Mouse (Mus musculus) common myeloid progenitor, adult 5-6 weeks (primary cell): ENCODE results near the gene Foxk2. TPM values are rescaled to one million over a fixed set of nuclear protein-coding genes. Genes with fewer than 3 reads are reported as not detected.
A peak's percentile ranks its signal among the peaks of the same experiment; 100 is the strongest.

ENCODE experiments used
- ATAC-seq: replicated peaks from 2 replicates; pipeline ENCODE4 v1.8.0; 2016; ENCODE audit warnings: low read depth, mild to moderate bottlenecking, moderate TSS enrichment, inconsistent platforms; ENCODE audit not compliant: poor library complexity, severe bottlenecking
- total RNA-seq: library from RNA; stranded (forward); fragments of 200-1000, 187-1606 nt; gene quantifications from 2 replicates; pipeline ENCODE4 v1.2.3, GENCODE M21; 2017

Gene Foxk2
- total RNA-seq, result 20.8 and 23.8 TPM in 2 replicates

DNA sequence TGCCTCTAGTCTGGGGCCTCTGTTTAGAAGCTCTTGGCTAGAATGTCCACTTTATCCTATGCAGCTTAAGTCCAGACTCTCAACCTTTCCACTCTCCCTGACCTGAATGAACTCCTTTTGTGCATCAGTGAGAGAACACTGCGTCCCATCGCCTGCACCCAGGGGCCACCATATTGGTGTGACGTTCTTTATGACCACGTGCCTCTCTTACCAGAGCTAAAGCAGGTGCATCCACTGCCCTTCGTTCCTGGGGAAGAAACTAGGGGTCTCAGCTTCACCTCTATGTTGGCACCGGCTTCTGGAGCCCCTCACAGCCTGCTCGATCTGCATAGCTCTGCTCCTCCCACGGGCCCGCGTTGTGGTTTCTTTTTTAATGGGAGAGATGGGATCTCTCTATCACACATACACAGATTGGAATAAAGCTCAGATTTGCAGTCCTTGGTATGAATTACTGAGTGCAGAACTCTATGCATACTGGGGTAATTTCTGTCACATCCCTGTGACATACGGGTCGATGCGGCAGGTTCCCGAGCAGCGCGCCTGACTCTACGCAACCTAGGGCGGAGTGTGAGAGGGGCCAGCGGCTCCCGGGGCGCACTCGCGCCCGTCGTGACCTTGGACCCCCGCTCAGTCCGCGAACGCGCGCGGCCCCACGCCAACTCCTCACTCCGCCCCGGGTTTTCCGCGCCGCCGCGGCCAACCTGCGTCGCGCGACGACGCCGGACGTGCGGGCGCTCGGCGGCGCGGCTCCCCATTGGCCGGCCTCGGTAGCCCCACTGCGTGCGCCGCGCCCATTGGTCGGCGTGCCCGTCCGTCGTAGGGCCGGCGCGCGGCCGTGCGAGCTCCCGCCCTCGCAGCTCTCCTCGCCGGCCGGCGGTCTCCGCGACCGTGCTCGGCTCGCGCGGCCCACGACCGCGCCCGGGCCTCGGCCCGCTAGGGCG, at the start of gene Foxk2:
Gene Foxk2 (plus strand): TSS at position 831 of the 941 bp plus-strand sequence.
- peak; percentile 91 for ATAC-seq

DNA sequence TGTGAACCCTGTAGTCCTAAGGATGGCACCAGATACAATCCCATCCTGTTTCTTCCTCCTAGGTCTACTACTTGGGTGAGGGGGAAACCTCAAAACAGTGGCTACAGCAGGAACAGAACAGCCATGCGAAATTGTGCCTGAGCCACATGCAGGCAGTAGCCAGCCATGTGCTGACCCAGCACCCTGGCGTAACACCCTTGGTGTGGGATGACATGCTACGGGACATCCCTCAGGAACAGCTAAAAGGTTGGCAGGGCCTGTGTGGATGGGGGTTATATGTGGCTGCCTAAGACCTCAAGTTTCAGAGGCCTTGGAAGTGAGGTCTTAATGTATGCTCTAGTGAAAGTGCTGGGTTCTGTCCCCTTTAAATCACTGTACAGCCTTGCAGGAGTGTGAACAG, 43.0 kb upstream of the Foxk2 start:
- ATAC-seq, result no peak

DNA sequence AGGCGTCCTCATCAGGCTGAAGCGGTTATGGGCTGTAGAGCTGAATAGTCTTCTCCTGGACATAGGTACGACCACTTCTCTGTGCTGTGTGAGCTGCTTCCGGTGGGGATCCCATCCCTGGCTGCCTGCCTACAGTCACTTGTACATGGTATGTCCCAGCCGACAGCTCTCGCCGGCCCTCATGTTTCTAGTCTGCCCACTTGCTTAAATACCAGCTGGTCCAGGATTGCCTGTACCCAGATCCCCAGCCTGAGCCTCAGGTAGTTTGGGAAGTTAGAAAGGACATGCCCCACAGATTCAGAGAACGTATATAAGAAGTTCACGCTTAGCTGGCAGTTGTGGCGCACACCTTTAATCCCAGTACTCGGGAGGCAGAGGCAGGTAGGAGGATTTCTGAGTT, 40.0 kb upstream of the Foxk2 start:
- ATAC-seq, result no peak

DNA sequence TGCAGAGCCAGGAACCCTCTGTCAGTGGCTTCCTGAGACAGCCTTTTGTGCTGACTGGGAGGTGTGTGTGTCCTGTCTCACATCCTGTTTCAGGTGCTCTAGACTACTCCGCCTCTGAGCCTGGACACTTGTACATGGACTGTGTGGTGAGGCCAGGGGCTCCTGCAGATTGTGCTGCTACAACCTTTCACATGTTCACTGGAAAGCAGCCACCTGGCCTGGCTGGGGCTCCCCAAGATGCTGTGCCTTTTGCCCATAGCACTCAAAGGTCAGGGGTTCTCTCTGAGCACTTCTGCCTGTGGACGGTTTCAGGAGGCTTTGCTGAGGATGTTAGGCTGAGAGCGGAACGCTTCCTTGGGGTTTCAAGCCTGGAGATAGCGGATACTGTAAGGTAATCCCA, 39.0 kb upstream of the Foxk2 start:
- ATAC-seq, result no peak

DNA sequence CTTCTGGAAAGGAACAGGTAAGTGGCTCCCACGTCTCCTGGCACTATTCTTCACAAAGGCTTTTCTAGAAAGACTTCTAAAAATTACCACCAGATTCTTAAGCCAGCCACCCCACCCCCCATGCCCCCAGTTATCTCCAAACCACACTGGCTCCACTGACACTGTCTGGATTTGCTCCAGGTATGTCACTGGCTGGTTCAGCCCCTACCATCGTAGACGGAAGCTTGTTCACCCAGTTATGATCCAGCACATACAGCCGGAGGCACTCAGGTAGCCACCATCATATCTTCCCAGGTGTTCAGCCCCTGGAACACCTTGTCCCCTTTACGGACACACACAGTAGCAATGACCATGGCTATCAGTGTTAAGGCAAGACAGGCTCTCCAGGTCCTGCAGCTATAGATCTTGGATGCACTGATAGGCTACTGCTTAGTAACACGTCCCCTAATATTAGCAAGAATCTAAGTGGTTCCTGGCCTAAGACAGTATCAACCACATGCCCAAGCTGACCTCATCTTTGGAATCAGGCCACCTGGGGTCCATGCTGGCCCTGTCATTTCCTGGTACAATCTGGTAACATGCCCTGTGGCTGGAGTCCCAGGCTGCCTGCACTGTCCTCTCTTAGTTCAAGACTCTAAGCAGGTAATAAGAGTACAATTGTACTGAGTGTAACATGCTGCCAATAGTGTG, 38.3 kb upstream of the Foxk2 start:
- ATAC-seq, result peak; percentile 24; the same call in 1 of the 2 replicates

DNA sequence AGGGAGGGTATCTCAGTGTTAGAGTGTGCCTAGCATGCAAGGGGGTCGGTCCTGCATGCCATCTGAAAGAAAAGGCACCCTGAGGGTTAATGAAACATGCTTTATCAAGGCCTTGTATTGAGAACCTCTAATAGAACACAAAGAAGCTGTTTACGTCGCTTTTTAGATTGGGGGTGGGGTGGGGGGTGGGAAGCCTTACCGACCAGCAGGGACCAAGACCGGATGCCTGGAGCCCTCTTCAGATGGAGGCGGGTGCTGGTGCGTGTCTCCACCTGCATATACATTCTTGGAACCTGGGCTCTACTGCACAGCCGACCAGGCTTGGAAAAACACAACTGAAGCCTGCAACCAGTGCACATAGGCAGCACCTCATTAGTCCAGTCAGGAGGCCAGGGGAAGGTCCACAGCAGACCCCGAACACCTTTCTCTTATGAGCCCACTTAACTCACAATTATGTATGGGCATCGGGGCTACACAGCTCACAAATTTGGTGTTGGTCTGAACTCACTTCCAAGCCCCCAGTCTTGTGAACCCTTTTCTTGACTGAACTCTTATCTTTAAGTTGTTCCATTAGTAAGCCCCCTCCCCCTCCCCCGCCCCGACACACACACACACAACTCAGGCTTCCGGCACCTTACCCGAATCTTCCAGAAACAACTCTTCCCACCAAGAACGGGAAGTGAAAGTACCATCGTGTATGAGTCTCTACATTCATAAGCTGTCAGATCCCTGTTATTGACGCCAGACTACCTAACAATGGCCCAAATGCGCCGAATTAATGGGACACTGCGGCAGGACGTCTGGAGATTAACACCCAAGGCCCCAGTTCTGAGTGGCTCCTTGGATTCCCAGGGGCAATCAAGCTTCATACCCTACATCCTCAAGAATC, 31.4 kb upstream of the Foxk2 start:
- peak; percentile 64 for ATAC-seq

DNA sequence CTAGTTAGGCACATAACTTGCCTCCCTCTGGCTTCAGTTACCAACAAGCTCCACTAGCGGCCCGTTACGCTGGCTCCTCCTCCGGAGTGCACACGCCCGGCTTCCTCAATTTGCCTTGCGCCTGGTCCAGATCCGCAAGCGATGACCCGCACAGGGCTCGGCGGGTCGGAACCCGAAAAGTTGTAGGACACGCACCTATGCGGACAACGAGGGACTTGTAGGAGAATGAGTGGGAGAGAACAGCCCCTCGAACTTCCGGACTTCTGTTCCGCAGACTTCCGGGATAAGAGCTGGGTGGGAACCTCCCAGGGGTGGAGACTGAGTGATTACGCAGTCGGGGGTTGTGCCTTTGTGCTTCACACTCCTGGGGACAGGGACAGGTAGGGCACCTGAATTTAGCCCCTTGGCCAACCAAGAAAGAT, 30.8 kb upstream of the Foxk2 start, which contains the start of gene Cybc1:
Gene Cybc1 (minus strand): TSS at position 305 of the 422 bp plus-strand sequence.
- ATAC-seq, result peak; percentile 86

DNA sequence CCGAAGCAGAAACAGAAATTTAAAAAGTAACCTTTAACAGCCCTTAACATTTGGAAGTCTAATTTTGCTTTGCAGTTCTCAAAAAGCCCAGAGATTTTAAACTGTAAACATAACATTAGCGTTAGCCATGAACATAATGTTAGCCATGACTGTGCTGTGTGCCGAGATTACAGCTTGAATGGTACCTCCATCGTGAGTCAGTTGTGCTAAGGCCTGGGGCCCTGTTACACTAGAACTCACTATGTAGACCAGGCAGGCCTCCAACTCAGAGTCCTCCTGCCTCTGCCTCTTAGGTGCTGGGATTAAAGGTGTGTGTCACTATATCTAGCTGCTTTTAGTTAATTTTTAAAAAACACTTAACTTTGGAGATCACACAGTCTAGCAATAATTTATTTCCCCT, 28.6 kb upstream of the Foxk2 start:
- ATAC-seq, result no peak

DNA sequence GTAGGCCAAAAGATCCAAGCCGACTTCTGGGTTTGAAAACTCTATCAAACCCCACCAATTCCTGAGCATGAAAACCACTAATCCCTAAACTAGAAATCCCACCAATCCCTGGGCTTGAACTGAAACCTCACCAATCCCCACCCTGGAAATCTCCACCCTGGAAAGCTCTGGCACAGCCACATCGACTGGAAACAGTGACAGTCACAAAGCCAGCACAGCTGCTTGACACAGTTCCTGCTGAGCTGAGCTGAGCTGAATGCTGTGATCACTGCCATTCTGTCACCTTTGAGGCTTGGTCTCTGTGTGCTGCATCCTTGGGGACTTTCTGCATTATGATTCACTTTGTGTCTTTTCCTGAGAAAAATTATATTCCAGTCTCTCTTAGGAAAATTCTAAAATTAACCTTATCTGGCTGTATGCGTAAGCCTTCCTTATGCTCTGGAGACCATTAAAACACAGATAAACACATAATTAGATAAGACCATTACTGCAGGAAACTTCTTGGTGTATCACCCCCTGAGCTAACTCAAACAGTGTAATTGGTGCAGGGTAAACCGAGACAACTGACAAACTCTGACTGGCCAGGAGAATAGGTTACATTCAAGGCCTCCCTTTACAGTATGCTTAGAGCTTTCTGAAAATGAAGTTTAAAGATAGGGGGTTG, 28.0 kb upstream of the Foxk2 start:
- no peak for ATAC-seq

DNA sequence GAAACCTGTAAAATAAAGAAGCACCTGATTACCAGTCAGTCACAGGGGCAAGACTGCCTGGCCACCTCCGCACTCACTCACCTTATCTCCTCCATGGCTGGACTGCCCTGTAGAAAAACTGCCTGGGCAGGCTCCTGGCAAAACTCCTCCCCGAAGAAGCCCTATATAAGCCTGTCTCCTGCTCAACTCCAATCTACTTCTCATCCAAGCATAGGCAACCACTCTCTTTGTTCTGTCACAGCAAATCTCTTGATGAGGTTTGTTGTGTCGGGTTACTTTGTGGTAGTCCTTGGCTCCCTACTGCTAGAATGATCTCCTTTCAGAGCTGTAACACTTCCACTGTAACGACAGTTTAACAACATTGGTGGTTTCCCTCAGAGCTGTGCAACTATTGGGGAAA, 27.1 kb upstream of the Foxk2 start:
- ATAC-seq, result no peak

DNA sequence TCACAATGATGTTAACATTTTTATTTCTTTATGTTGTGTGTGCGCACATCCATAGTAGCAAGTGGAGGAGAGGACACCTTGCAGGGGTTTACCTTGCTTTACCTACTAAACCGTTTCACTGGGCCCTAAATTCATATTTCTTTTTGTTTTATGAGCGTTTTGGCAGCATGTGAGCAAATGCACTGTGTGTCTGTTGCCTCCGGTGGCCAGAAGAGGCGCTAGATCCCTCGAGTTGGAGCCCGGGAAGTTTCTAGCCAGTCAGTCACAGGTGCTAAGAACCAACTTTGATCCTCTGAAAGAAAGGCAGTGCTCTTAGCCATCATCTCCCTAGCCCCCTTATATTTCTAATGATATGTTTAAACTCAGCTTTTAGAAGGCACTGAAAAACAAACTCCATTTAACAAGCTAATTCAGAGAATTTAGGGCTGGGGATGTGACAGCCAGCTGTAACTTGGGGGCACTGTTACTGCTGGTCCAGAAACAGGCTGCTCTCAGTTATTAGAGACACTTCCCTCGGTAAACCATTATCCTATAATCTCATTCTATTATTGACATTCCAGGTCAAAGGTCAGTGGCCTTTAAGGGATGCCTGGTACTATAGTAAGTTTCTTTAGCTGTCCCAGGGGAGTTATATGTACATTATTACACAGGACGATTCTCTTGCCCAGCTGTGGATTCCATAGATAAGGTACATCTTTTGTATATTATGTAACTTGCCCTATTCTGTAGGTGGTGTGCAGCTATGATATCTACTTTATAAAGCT, 24.1 kb upstream of the Foxk2 start:
- ATAC-seq, result no peak

DNA sequence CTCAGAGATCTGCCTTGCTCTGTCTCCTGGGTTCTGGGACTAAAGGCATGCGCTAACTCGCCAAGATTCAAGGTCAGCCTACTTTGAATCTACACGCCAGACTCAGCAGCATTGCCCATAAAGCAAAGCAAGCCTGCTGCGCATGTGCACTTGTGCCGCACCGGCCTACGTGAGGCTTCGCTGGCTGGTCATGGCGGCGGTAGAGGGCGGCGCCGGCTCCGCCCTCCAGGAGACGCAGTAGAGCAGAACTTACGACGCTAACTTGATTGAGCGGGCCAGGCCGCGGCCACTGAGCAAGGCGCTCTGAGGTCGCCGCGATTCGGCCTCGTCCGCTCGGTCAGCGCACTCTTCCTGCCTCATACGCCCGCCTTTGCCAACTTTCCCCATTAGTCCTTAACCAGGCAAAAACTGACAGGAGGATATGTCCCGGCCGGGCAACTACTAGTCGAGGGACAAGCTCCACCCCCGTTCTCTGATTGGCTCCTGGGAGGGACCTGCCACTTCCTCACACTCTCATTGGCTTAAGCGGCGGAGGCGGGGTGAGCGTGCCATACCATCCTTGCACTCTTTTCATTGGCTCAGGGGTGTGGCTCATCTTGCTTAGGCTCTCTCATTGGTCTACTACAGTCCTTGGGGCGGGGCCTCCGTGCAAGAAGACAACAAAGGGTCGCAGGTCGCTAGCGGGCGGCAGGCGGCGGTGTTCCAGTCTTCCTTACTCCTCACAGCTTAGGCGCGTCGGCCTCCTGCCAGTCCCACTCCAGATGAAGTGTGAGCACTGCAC, 23.0 kb upstream of the Foxk2 start, which contains the start of gene Narf:
Gene Narf (plus strand): TSS at position 690 of the 781 bp plus-strand sequence.
- ATAC-seq, result peak; percentile 91

DNA sequence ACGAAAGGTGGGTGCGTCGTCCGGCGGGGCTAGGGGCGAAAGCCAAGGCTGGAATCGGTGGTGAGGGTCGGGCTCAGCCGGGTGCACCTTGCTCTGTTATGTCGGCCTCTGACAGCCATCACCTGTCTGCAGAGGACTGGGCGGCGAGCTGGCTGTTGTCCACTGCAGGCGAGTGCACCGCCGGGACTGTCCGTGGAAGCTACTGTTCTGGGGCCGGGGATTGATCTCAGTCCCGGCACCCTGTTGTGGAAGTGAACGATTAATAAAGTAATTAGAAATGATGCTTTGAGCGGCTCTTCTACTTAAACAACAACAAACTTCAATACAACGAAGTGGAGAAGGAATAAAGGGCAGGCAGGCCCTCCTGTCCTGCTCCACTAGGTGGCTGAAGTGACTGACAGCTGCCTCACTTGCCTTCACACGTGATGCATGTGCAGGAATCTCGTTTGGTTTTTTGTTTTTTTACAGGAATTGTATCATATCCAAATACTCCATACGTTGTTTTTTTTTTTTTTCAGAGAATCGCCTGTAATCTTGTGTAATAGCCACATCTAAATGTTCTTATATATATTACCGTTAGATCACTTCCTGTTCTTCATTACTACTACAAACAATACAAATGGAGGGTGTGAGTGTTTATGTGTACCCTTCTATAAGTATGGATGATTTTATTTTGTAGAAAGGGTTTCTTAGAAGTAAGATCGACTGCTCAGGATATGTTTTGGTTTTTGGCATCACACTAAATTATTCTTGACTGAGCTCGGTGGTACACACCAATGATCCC, 22.3 kb upstream of the Foxk2 start:
- ATAC-seq, result no peak; the same call in 1 of the 2 replicates

DNA sequence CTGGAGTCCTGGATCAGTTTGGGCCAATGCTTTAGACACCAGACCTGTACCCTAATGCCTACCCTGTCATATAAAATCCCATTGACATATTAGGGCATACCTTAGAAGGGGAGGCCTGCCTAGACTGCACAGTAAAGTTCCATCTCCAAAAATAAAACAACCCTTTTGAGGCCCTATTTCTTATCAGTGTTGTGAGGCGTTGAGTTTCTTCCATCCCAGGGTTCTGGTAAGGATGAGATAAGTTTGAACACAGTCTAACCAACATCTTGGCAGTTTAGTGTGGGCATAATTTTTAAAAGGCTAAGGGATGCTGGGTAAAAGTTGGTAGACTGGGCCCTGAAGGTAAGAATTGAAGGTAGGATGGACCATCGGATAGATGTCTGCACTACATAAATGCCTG, 20.1 kb upstream of the Foxk2 start:
- no peak; the same call in 1 of the 2 replicates for ATAC-seq

DNA sequence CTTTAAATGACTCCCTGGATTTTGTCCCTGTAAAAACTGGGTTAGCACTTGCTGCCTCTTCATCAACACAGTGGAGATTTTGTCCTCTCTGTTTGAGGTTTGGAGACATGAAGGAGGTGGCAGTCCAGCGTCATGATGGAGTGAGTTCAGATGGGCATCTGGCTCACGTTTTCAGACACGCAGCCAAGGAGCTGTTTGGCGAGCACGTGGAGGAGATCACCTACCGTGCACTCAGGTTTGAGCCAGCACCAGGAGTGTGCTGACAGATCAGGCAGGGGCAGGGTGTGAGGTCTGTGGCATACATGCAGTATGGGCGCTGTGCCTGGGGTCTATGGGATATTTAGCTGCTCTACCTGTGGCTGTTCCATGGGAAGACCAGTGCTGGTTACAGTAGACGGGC, 9.6 kb upstream of the Foxk2 start:
- no peak for ATAC-seq

DNA sequence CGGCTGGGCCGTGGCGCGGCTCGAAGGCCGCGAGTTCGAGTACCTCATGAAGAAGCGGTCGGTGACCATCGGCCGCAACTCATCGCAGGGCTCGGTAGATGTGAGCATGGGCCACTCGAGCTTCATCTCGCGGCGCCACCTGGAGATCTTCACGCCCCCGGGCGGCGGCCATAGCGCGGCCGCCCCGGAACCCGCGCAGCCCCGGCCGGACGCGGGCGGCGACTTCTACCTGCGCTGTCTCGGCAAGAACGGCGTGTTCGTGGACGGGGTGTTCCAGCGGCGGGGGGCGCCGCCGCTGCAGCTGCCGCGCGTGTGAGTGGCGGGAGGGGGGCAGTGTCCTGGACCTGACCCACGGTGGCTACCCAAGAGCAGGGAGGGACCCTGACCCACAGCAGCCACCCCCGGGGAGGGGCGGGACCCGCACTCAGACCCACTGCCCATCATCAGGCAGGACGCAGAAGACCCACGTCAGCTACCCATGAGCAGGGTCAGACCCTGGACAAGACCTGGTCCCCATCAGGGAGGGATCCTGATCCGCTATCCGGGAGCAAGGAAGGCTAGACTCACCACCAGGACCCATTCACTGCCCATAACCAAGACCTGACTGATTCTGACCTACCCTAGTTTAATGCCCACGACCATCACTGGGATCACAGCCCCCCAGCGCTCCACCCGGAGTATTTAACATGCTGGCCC, 569 bp downstream of the Foxk2 start:
- ATAC-seq, result 0 out of 2 replicates have a peak, but pooled peaks have one; percentile 16

DNA sequence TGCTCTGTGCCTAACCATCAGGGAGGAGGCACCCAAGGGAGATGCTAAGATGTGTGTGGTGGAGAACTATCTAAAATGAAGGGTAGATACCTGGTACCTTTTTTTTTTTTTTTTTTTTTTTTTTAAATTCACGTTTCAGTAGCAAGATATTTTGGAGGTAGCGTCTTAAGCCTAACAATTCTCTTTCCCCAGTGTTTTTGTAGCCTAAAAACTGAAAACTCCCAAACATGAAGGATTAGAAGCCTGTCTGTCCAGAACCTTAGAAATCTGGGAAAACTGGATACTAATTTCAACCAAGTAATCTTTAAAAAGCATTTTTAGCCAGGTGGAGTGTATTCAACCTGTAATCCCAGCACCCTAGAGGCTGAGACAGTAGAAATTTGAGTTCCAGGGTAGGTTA, 1.3 kb downstream of the Foxk2 start:
- no peak for ATAC-seq
